Mouse (Mus musculus): ENCODE data around the gene Agap1.

Gene Agap1

DNA sequence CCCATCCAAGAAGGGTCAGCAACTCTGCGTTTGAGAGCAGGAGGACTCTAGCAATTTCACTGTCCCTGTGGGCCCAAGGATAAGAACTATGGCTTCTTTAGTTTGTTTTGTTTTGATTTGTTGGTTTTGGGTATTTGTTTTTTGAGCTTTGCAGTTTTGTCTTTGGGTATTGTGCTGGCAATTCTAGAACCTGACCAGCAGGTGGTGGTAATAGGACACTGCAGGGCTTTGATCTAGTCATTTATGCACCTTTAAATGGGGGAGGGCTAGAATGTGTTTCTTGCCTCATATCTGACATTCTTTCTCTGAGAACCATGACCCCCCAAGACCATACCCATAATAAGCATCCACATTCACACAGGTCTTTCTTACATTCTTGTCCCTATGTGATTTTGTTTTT lies 315.7 kb downstream of the Agap1 start:
- DNase-seq = no peak

DNA sequence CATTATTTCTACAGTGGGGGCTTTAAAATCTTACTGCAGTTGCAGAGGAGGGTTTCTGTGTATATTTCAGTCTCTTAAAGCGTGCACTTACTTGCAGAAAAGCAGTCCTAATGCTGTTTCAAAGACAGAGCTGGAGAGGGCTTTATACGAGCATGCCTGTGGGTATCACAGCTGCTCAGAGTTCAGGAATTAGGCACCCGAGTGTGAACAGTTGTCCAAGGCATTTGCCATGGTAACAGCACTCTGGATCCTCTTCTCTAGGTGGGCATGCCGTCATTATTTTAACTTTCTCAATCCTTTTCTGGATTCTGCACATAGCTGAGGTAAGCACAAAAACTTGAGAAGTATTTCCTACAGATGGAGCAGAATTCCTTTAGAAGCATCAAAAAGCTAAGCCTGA lies 321.1 kb downstream of the Agap1 start:
- DNase-seq = no peak

DNA sequence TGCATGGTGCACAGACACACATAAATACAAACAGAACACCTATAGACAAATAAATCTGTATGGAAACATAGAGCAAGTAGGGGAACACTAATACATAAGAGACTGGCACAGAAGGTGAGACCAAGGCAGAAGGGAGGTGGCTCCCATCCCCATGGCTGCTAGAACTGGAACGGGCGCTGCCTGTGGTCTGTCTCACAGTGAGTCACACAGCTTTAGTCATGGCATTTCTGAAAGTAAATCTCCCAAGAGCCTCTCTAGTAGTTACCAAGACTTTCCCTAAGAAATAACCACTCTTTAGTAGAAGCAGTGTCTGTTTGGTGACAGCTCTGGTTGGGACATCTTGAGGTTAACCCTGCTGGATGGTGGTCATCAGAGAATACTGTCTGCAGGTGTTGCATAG lies 326.1 kb downstream of the Agap1 start:
- no peak for DNase-seq

DNA sequence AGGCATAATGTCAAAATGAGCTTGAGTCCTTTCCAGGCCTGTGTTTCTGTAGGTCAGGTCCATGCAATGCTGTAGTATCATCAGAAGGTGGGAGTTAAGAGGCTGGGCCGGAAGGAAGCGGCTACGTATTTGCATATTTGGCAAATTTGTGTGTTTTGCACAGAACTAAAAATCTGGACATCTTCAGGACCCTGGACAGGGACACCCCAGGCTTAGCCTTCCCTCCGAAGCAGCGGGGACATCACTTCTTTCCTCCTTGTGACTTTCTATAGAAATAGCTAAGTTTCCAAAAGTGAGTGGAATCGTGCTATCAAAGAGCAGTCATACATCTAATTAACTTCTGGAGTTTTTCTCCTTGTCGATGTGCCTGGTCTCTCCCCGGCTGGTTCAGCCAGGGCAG lies 327.3 kb downstream of the Agap1 start:
- no peak for DNase-seq

DNA sequence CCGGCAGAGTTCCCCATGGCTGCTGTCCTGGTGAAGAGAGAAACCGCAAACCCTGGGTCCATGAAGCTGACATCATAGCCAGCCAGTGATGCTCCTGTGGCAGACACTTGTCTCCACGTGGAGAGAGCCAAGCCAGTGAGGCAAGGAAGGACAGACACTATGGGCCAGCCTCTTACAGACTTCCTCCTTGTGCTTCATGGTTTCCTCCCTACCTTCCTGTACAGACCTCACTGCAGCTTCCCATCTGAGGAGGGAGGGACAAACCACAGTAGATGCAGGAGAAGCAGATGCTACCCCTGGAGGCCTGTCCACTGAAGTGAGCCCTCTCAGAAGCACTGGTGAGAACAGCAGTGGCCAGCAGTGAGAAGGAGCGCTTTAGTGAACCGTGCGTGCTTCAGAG lies 332.2 kb downstream of the Agap1 start:
- no peak for DNase-seq

DNA sequence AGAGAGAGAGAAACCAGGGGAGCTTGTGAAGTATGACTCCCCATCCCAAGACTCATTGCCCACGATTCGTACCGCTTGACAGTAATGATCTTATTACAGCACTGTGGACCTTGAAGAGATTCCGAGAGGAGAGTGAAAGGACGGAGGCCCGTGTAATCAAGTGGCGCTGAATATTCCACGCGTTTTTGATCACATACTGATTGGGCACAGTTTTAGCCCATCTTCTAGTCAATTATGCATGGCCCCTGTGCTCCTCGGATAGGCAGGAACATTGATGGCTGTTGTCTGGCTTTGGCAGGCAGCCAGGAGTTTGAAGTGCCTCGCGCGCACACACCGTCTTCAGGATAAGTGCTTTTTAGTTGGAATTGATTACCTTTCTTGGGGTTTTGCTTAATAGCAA lies 344.1 kb downstream of the Agap1 start:
- no peak for DNase-seq

DNA sequence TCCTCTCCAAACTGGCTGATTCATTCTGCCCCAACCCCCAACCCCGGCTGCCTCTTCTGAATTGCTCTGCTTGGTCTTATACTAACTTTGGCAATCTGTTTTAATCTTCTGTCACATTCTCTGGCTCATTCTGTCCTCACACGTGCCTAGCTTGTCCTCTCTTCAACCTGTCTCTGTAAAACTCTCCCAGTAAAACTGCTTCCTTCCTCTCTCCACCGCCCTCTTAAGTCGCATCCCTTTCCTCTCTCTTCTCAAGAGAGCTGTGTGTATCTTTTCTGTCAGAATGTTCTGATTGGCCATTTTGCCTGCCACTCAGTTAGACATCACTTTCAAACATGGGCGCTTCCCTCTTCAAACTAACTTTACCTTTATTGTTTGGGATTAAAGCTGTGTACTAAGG lies 346.9 kb downstream of the Agap1 start:
- DNase-seq = no peak

DNA sequence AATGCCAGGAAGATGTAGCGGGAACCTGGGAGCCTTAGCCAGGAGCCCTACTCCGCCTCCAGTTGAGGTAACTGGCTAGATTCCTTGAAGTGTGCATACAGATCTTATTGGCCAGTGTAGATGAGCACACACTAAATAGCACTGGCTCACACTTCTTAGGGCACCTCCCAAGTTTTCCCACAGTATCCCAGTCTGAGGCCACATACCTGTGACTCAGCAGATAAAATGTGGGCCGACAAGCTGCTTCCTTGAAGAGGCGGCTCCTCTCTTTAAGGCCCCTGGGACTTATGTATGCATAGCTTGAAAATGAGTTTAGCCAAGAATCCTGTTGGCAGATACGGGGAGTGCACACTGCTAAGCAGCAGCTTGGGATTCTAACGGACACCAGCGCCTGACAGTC lies 350.4 kb downstream of the Agap1 start:
- DNase-seq = no peak

DNA sequence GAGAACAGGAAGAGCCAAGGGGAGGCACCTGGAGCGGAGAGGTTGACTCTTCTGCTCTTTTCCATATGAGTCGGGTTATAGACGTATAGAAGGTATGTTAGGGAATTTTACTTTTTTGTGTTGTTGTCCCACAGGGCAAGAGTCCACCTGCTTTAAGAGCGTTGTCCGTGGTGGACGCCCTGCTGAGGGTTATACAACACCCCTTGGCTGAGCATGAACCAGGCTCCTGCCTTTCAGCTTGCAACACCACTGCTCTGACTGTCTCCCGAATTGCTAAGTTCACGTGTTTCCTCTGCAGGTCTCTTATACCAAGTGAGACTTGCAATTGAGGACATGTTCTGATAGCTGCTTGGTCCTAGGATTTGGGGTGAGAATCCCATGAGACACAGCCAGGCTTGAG lies 358.2 kb downstream of the Agap1 start:
- no peak for DNase-seq

DNA sequence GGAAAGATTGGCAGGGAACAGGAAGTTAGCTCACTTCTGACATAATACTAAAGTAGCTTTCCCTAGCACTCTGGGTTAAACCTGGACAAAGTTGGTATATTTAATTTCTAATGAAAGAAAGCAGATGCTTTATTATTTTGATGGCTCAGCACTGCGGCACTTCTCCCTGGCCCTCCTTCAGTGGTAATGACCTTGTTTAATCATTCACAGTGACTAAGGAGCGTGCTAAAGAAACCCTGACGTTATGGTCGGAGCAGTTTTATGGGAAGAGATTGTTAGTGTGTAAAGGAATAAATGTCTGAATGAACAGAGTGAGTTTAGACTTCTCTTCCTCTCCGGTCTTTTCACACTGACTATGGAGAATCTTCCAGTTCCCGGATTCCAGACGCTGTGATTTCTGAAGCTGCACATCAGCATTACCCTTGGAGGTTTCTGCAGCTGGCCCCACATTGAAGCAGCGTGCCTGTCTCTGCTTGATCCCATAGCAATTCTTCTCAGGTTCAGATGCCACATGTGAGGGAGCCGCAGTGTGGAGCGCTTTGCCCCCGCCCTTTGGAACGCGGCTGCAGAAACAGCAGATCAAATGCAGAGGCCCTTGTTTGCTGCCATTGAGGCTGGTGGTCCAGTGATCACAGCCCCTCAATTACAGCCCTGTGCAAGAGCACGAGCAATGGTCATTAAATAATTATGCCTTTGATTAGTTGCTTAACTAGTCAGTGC lies 362.0 kb downstream of the Agap1 start:
- DNase-seq = no peak

DNA sequence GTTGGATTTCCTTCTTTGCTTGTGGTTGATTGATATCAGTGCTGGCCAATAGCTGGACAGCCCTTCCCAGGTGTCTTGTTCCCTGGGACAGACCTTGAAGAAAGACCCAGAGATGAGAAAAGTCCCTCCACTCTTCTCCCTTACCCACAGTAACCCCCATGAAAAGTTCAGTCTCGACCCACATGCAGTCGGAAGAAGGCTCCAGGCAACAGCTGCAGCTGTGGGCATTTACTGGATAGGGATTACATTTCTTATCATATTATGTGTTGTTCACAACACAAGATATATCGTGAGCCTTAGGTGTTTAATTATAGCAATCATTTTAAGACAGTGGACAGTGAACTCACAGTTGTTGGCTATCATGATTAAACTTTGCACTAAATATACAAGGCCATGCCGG lies 367.2 kb downstream of the Agap1 start:
- no peak for DNase-seq

DNA sequence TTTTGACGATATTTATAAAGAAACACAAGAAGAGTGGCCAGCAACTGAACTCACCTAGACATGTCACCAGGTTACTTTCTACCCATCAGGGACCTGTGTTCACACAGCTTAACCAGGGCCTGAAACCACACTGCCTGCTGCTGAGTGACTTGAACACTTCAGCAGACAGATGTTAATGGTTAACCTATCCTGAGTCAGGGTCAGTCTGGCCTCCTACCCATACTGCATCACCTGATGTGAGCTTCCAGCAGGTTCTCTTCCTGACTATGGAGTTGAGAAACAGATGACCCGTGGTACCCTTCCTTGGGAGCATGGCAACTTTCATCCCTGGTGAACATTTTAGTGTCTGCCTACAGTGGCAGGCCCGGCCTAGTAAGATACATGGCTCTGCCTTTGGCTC lies 367.8 kb downstream of the Agap1 start:
- no peak for DNase-seq

DNA sequence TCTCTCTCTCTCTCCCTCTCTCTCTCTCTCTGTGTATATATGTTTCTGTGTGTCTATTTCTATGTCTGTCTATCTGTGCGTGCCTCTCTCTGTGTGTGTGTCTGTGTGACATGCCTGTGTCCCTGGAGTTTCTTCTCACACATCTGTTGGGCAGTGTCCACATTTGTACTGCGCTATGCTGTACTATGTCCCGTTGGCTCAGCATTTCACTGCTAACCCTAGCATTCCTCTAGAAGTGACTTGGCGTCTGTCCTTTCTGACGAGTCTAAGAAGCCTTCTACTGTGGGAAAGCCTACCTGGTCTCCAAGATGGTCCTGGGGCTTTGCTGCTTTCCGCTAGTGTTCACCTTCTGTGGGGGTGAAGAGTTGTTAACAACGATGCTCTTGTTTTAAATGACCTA lies 368.4 kb downstream of the Agap1 start:
- DNase-seq = no peak

DNA sequence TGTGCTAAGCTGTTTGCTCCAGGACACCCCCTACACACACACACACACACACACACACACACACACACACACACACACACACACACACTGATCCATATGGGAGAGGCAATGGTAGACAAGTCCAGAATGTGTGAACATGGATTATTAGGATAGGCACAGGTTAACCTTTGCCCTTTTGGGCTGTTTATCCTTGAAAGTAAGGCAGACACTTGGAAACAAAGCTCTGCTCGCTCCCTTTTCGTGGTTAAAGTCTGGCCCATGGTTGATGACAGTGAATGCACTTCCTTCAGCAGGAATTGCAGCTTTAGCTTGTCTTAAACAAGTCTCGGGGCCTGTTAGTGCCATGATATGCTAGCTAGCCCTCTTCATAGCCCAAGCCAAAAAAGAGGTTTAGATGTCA lies 372.4 kb downstream of the Agap1 start:
- no peak for DNase-seq

DNA sequence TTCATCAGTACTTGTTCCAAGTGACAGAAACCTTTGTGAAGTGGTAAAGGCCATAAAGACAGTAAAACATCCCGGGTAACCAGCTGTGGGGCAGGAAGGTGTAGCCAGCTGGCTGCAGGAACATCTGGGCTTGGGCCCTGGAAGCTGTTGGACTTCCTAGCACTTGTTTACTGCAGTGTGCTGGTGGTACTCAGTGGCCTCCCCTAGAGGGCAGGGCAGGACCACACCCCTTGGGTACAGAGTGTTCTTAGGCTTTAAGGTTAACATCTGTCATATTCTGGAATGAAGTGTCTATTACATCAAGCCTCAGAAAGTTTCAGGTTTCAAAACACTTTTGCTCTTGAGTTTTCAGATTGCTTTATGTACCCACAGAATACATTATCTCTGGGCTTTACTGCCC lies 376.5 kb downstream of the Agap1 start:
- peak in 1 of 2 experiments; percentile 13 for DNase-seq

DNA sequence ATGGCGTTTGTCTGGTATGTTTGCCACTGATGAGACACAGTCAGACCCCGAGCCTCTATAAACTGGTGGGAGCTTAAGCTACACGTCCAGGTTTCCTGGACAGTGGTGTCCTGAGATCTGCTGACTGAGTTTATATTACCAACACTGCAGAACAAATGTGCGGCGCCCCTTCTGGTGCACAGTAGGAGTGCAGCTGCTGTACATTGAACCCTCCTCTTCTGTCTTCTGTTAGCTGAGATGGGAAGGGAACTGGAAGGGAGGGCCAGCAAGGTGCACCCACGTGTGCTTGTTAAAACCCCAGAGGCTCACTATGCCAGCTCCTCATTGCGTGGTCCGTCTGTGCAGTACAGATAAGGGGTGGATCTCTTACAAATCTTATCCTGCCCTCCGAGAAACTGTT lies 389.5 kb downstream of the Agap1 start:
- DNase-seq = no peak

DNA sequence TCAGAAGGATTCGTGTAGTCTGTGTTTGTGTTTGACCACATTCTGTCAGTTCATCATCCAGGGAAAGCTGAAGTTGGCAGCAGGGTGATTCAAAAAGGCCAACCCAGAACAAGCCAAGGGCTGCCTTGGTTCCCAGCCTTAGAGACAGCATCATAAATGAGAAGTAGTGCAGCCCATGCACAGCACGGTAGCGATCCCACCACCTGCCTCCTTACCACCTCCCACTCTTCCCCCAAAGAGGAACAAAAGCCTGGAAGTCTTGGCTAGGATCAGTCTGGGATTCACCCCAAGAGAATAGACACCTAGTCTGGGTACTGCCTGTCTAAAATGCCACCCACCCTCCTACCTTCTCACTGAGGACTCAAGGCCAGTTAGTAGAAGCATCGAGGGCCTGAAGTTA lies 390.9 kb downstream of the Agap1 start:
- DNase-seq = no peak

DNA sequence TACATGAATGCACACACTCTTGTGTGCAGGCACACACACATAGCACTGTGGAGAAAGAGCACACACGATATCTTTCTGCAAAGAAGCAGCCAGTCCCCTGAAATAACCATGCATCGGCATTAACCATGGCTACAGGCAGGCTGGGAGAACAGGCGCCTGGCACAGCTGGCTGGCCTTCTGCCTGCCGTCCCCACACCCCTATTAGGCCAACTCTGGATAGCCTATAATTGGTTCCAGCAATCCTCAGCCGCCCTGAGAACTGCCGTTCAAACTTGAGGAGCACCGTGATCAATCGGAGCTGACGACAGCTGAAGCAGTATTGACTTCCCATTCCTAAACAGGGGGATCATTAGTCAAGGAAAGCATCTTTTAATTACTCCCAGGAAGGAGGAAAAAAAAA lies 391.5 kb downstream of the Agap1 start:
- no peak for DNase-seq

DNA sequence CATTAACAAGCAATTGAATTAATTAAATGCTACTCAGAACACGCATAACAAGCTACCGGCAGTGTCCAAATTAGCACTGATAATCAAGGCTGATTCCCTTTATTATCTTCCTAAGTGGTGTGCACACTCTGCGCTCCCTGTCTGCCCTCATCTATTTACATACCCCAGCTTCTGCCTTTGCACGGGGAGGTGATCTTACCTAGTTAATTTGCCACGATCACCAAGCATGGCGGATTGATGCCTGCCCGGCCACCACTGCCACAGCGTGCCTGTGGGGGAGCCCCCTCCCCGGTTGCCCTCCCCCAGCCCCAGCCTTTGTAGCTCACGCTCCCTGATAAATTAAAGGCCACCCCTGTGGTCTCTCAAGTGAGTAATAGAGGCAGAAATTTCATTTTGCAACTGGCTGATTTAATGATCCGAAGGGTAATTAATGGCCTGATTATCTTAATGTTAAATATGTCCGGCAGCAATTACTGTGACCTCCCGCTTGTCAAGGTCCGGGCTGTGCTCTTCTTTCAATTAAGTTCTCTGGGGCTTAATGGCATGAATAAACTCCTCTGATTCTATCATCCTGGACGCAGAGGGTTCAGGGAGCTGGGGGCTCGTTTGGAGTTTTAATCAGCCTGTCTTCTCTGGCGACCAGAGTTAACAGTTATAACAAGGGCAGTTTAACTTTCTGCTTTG lies 393.9 kb downstream of the Agap1 start:
- DNase-seq = no peak

DNA sequence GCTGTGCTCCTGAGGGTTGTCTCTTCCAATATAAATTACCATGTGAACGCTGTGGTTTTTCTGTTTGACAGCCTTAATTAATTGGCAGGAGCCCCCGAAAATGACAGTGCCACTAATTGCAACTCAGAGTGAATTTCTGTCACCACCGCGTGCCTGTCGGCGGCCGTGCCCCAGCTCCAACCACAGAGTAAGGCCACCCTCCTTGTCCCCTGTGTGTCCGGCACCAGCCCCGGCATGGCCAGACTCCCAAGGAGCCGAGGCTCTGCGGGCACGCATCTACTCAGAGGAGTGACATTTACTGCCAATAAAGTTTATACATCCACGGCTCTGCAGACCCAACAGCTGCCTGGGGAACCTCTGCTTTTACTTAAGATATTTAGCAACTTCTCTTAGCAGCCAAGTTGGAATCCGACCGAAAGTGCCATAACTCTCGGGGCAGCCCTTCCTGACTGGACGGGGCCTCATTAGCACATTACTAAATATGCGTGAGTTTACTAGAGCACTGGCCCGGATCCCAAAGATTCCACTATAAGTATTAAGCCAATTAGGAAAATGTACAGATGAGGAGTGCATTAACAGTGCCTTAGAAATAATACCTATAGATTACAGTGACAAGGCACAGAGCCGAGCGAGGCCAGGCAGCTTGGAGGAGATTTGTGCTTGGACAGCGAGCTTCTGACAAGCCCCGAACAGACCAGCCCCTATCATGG lies 394.7 kb downstream of the Agap1 start:
- DNase-seq = no peak

DNA sequence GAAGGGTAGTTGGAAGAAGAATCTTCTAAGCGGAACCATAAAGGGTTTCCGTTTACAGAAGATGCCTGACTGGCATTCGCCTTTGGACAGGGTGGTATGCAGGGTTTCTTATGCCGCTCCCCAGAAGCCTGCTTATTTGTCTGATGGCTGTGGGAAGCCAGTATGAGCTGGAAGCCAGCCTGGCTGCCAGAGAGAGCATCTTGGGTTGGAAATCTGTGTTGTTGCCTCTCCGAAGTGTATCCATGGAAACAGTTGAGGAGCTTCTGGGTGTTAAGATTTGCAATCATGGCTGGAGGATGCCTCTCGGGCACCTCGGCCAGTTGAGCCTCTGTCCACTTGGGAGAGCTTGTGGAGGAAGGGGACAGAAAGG lies 395.2 kb downstream of the Agap1 start:
- DNase-seq = no peak

DNA sequence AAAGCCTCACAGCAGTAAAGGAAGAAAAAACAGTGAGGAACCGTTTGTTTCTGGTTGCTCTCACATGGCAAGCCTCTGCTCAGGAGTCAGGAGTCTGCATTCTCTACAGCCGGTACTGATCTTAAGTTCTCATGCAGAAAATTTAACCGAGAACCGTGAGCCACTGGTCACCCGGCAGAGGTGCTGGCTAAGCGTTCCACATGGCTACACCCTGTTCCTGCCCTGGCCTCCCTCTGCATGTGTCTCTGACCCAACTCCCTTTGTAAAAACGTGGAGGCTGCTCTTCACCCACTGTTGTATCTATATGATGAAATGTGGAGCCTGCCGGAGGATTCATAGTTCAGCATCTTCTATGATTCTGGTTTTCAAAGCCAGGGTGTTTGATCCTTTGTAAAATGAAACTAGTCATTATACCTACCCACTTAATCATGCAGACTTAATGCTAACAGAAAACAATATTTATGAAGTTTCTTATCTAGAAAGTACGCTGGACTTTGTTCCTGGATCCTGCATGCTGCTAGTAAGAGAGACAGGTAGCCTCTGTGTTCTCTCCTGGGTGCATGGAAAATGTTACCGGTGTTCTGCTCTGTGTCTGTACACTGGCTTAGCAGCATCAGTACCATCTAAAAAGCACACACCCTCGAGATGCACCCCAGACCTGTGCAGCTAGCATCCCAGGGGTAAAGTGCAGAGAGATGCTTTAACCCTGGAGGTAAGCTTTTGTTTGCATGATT lies 396.2 kb downstream of the Agap1 start:
- no peak for DNase-seq

DNA sequence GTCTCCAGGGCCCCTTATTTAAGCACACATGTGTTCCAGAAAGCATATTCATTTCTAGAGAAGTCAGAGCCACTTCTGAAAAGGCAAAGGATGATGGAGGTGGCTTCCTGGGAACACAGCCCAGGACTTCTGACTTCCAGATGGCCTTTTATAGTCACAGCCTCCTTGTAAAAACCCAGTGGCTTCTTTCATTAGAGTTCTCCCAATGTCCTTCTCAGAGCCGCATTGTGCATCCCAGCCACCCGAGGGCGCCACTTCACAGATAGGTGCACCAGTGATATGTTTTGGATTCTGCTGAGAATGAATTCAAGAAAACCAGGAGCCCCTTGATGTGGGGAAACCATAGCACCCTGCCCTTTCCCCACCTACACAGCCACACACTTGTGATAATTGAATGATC lies 404.6 kb downstream of the Agap1 start:
- DNase-seq = peak; percentile 35 to 40

All from lung, adult 18-20 months (tissue).